Mouse (Mus musculus): ENCODE measurements around the gene Atp5g1.

Gene Atp5g1

DNA sequence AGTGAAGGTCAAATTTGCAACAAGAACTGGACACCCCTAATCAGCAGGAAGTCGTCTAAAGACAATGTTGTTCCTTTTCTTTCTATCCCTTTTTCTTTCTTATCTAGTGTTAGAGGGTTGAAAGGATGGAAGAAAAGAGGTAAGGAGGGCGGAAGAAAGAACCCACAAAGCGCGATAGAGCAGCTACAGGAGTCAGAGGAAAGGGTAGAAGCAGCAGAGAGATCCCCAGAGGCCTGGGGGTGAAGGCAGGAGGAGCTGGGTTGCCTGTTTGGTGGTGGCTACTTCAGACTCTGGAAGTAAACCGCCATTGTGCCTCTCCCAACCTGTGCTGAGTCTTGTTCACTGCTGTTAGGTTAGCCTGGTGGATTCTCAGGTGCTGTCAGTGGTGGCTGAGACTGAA, 47.3 kb downstream of the Atp5g1 start:
- DNase-seq (ENCODE audit: low spot score in 2 of 2): no peak

- DNase-seq (ENCODE audit: low spot score in 2 of 2): no peak
These were observed 54.8 kb downstream of the Atp5g1 start for GRCm38 (mm10) chr11:96020622-96021021.
